Mouse (Mus musculus): ENCODE data around the gene Olfr495. TPM values are rescaled to one million over a fixed set of nuclear protein-coding genes. Genes with fewer than 3 reads are reported as not detected.

Gene Olfr495
- polyA plus RNA-seq (2012; rRNA removed): not detected in 2 replicates

DNA sequence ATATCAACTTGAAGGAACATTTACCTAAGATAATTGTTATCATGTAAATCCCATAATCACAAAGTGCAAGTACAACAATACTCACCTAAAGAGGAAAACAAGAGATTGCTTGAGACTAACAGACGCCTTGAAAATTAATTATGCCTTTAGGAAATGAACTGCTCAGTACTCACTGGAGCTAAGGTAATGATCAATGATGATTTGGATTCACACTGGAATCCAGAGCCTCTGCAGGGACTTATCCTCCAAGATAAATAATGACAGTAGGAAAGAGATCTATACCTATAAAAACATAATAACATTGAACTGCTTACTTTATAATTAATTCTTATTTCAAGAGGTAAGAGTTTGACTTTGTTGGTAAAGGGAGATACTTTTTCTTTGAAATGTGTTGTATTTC is at the start of gene Olfr495:
Olfr495 (plus strand) TSS at position 301 of the 400 bp plus-strand sequence.
- TF ChIP-seq POLR2A (IDR thresholded peaks at IDR 0.05; ENCODE audit: borderline replicate concordance, extremely low read depth, low read depth, low read length) (no peak), CTCF (IDR thresholded peaks at IDR 0.05; ENCODE audit: insufficient read depth, low read length) (no peak)

DNA sequence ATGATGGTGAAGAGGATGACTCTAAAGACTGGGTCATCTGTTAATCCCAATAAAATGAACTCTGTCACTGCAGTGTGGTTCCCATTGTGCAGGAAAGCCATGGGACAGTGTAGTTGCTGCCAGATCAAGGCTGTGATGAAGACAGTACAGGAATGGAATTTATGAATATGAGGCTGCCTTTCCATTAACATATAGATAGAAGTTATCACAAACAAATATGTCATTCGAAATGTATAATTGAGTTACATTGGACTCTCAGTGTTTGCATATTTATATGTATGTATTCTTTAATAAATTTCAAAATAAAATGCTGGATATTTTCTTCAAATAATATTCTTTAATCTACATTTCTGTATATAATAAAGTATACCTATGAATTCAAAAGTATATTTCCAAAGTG is 46.1 kb upstream of the Olfr495 start, which contains the start of gene Olfr493:
Olfr493 (minus strand) TSS at position 101 of the 400 bp plus-strand sequence.
- Histone ChIP-seq H3K4me3 (replicated peaks; ENCODE audit: extremely low read depth, low read depth, low read length) (no peak within 1 kb of the TSS), H3K4me1 (ENCODE audit: control insufficient read depth, insufficient read depth, low read length) (no peaks in the 10 kb centered on the region)
- no peak for TF ChIP-seq CTCF (IDR thresholded peaks at IDR 0.05; ENCODE audit: insufficient read depth, low read length)
- TF ChIP-seq POLR2A (IDR thresholded peaks at IDR 0.05; ENCODE audit: borderline replicate concordance, extremely low read depth, low read depth, low read length): no peak
- no peak for DNase-seq
- 49% methylated on average over 1 of the region's 1 CpGs for WGBS

More for the DNA sequence above, at the start of gene Olfr495:
- no peaks in the 10 kb centered on the region for H3K4me1 ChIP-seq (ENCODE audit: control insufficient read depth, insufficient read depth, low read length)
- no peak for DNase-seq
- H3K4me3 ChIP-seq (replicated peaks; ENCODE audit: extremely low read depth, low read depth, low read length): no peak within 1 kb of the TSS
- WGBS: 53% methylated on average over 1 of the region's 1 CpGs

DNA sequence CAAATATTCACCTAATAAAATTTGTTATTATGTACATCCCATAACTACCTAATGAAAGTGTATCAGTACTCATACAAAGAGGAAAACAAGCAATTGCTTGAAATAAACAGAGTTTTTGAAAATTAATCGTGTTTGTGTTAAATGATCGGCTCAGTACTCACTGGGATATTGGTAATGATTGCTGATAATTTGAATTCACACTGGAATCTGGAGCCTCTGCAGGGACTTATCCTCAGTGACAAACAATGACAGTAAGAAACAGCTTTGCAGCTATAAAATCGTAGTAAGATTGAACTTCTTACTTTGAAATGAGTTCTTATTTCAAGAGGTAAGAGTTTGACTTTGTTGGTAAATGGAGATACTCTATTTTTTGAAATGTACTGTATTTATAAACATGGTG is 27.9 kb upstream of the Olfr495 start, which contains the start of gene Olfr494:
Olfr494 (plus strand) TSS at position 301 of the 400 bp plus-strand sequence.
- 68% methylated on average over 3 of the region's 3 CpGs for WGBS
- no peak within 1 kb of the TSS for H3K4me3 ChIP-seq (replicated peaks; ENCODE audit: extremely low read depth, low read depth, low read length)
- no peak for TF ChIP-seq CTCF (IDR thresholded peaks at IDR 0.05; ENCODE audit: insufficient read depth, low read length)
- TF ChIP-seq POLR2A (IDR thresholded peaks at IDR 0.05; ENCODE audit: borderline replicate concordance, extremely low read depth, low read depth, low read length): no peak

DNA sequence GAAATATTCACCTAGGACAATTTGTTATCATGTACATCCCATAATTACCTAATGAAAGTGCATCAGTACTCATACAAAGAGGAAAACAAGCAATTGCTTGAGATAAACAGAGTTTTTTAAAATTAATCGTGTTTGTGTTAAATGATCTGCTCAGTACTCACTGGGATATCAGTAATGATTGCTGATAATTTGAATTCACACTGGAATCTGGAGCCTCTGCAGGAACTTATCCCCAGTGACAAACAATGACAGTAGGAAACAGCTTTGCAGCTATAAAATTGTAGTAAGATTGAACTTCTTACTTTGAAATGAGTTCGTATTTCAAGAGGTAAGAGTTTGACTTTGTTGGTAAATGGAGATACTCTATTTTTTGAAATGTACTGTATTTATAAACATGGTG is 27.2 kb downstream of the Olfr495 start, which contains the start of gene Olfr497:
Olfr497 (plus strand) TSS at position 301 of the 400 bp plus-strand sequence.
- no peak for DNase-seq
- no peak for TF ChIP-seq CTCF (IDR thresholded peaks at IDR 0.05; ENCODE audit: insufficient read depth, low read length)
- TF ChIP-seq POLR2A (IDR thresholded peaks at IDR 0.05; ENCODE audit: borderline replicate concordance, extremely low read depth, low read depth, low read length): no peak
- H3K4me3 ChIP-seq (replicated peaks; ENCODE audit: extremely low read depth, low read depth, low read length): no peak within 1 kb of the TSS
- WGBS: 67% methylated on average over 2 of the region's 2 CpGs
- no peaks in the 10 kb centered on the region for H3K4me1 ChIP-seq (ENCODE audit: control insufficient read depth, insufficient read depth, low read length)

More for the DNA sequence above, 27.9 kb upstream of the Olfr495 start, which contains the start of gene Olfr494:
- no peaks in the 10 kb centered on the region for H3K4me1 ChIP-seq (ENCODE audit: control insufficient read depth, insufficient read depth, low read length)
- no peak for DNase-seq

Other genes with a start within 250 kb of the Olfr495 start
- gene Olfr485, start 233.3 kb upstream of the Olfr495 start, polyA plus RNA-seq (2012; rRNA removed): not detected in 2 replicates
- not detected in 2 replicates for gene Olfr486, start 220.4 kb upstream of the Olfr495 start, polyA plus RNA-seq (2012; rRNA removed)
- not detected in 2 replicates for gene Olfr487, start 178.5 kb upstream of the Olfr495 start, polyA plus RNA-seq (2012; rRNA removed)
- not detected in 2 replicates for gene Olfr488, start 134.8 kb upstream of the Olfr495 start, polyA plus RNA-seq (2012; rRNA removed)
- not detected in 2 replicates for gene Olfr490, start 104.2 kb upstream of the Olfr495 start, polyA plus RNA-seq (2012; rRNA removed)
- not detected in 2 replicates for gene Olfr491, start 79.7 kb upstream of the Olfr495 start, polyA plus RNA-seq (2012; rRNA removed)
- gene Olfr492, start 69.5 kb upstream of the Olfr495 start, polyA plus RNA-seq (2012; rRNA removed): not detected in 2 replicates
- not detected in 2 replicates for gene Olfr493, start 46.2 kb upstream of the Olfr495 start, polyA plus RNA-seq (2012; rRNA removed)
- not detected in 2 replicates for gene Olfr494, start 27.8 kb upstream of the Olfr495 start, polyA plus RNA-seq (2012; rRNA removed)
- not detected in 2 replicates for gene Olfr497, start 27.3 kb downstream of the Olfr495 start, polyA plus RNA-seq (2012; rRNA removed)
- not detected in 2 replicates for gene Olfr498, start 72.2 kb downstream of the Olfr495 start, polyA plus RNA-seq (2012; rRNA removed)
- gene Olfr502, start 131.9 kb downstream of the Olfr495 start, polyA plus RNA-seq (2012; rRNA removed): not detected in 2 replicates
- not detected in 2 replicates for gene Olfr503, start 151.4 kb downstream of the Olfr495 start, polyA plus RNA-seq (2012; rRNA removed)
- not detected in 2 replicates for gene Olfr504, start 172.6 kb downstream of the Olfr495 start, polyA plus RNA-seq (2012; rRNA removed)
- gene Olfr506, start 217.6 kb downstream of the Olfr495 start, polyA plus RNA-seq (2012; rRNA removed): not detected in 2 replicates
- gene Olfr507, start 228.6 kb downstream of the Olfr495 start, polyA plus RNA-seq (2012; rRNA removed): not detected in 2 replicates
- not detected in 2 replicates for gene Olfr508, start 236.8 kb downstream of the Olfr495 start, polyA plus RNA-seq (2012; rRNA removed)